Mouse (Mus musculus) right cerebral cortex, postnatal 4 days (tissue): Measurements from ENCODE around the gene Olfr1044.
"Not testable (repeated sequence)": the region's sequence is repeated elsewhere in the genome, so short reads cannot be mapped to it uniquely, and the experiment has no call there.

Experiments used
- DNase-seq: peaks from one replicate; pipeline ENCODE4 v3.0.0-alpha.2; 2022

Olfr1044 gene

GRCm38 (mm10) chr2:86177720-86178119 lies at the start of gene Olfr1044:
Olfr1044 (minus strand) TSS chr2:86177820.
- no peak for DNase-seq

GRCm38 (mm10) chr2:86219214-86219613 lies 41.6 kb upstream of the Olfr1044 start, which contains the start of gene Olfr1046:
Olfr1046 (minus strand) TSS chr2:86219314.
- no peak for DNase-seq

- no peak for DNase-seq
Observed at GRCm38 (mm10) chr2:86202909-86203308, 25.3 kb upstream of the Olfr1044 start, which contains the start of gene Olfr1045. Olfr1045 (minus strand) TSS chr2:86203009.

GRCm38 (mm10) chr2:86195863-86196262 lies 18.2 kb upstream of the Olfr1044 start:
- DNase-seq: no peak

GRCm38 (mm10) chr2:86185583-86185982 lies 8.0 kb upstream of the Olfr1044 start, which contains the start of gene Olfr52:
Olfr52 (minus strand) TSS chr2:86185683.
- no peak for DNase-seq

GRCm38 (mm10) chr2:86179950-86180349 lies 2.3 kb upstream of the Olfr1044 start:
- DNase-seq: no peak

- DNase-seq: not testable (repeated sequence)
Observed at GRCm38 (mm10) chr2:86175422-86175821, 2.2 kb downstream of the Olfr1044 start.

GRCm38 (mm10) chr2:86167422-86167821 lies 10.2 kb downstream of the Olfr1044 start, which contains the start of gene Olfr1043:
Olfr1043 (minus strand) TSS chr2:86167522.
- no peak for DNase-seq

GRCm38 (mm10) chr2:86161738-86162137 lies 15.9 kb downstream of the Olfr1044 start, which contains the start of gene Olfr1042:
Olfr1042 (minus strand) TSS chr2:86161838.
- DNase-seq: no peak

- DNase-seq: no peak
Observed at GRCm38 (mm10) chr2:86146632-86147031, 31.0 kb downstream of the Olfr1044 start, which contains the start of gene Olfr1040. Olfr1040 (minus strand) TSS chr2:86146732.

GRCm38 (mm10) chr2:86135828-86136227 lies 41.8 kb downstream of the Olfr1044 start, which contains the start of gene Olfr1039:
Olfr1039 (minus strand) TSS chr2:86135928.
- no peak for DNase-seq
